Mouse (Mus musculus) G1E (cell line): ENCODE data around the gene Gm17324.

Experiments
- CTCF ChIP-seq: IDR thresholded peaks from 2 replicates; pipeline ENCODE4 v1.5.1; 2012; ENCODE audit warnings: low read depth, low read length, inconsistent platforms, mixed read lengths
- GATA1 ChIP-seq: IDR thresholded peaks from 2 replicates; pipeline ENCODE4 v1.6.1; 2012; ENCODE audit warnings: borderline replicate concordance, low read length, inconsistent platforms, mixed read lengths
- GATA2 ChIP-seq: IDR thresholded peaks from 2 replicates; pipeline ENCODE4 v1.6.1; 2012; ENCODE audit warnings: low read depth, low read length, inconsistent platforms, borderline replicate concordance
- POLR2AphosphoS5 ChIP-seq: IDR thresholded peaks from 2 replicates; pipeline ENCODE4 v1.6.1; 2012; ENCODE audit warnings: low read depth, low read length, inconsistent platforms; ENCODE audit not compliant: insufficient replicate concordance
- TAL1 ChIP-seq: conservative IDR thresholded peaks from 2 replicates; pipeline ENCODE4 v1.6.1; 2012; ENCODE audit warnings: low read depth, low read length, inconsistent platforms, mixed read lengths

DNA sequence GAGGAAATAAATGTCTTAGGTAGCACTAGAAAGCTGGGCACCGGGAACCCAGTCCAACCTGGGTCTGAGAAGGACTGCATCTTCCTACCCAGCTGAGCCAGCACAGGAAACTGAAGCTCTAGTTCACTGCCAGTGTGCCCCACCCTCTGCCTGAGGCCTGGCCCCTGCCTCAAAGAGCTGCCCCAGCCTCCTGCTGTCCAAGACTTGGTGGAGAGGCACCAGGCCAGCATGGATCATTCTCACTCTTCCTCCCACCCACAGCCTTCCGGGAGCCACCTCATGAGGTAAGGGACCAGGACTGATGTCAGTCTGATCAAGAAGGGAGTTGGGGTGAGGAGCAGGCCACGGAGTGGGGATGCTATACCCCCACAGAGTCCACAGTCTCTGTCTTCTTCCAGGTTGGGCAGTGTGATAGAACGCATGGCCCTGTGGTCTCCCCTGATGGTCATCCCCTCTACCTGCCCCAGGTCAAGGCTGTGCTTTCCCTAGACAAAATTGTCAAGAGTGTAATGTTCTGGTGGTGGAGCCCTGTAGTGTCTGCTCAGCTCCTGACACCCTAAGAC is 19.6 kb downstream of the Gm17324 start:
- no peak for TF ChIP-seq CTCF
- no peak for TF ChIP-seq GATA1
- TF ChIP-seq TAL1 = no peak
- no peak for TF ChIP-seq POLR2AphosphoS5
- TF ChIP-seq GATA2 = no peak
